Mouse (Mus musculus) splenic B cell, adult 2 months (primary cell): ENCODE data around the gene Zc3hc1.

Experiments used
- DNase-seq: peaks from one replicate; pipeline ENCODE4 v3.0.0-alpha.2; 2011; ENCODE audit warnings: low read depth, low spot score
- H3K27me3 ChIP-seq: 2 replicates; pipeline ENCODE4 v1.6.1; 2012; ENCODE audit warnings: mild to moderate bottlenecking, low read length, moderate library complexity, mixed read lengths; ENCODE audit not compliant: control insufficient read depth, poor library complexity, insufficient read depth, severe bottlenecking
- H3K36me3 ChIP-seq: 2 replicates; pipeline ENCODE4 v1.6.1; 2012; ENCODE audit warnings: mild to moderate bottlenecking, low read length, moderate library complexity, mixed read lengths; ENCODE audit not compliant: control insufficient read depth, poor library complexity, insufficient read depth, severe bottlenecking

Zc3hc1 gene

DNA sequence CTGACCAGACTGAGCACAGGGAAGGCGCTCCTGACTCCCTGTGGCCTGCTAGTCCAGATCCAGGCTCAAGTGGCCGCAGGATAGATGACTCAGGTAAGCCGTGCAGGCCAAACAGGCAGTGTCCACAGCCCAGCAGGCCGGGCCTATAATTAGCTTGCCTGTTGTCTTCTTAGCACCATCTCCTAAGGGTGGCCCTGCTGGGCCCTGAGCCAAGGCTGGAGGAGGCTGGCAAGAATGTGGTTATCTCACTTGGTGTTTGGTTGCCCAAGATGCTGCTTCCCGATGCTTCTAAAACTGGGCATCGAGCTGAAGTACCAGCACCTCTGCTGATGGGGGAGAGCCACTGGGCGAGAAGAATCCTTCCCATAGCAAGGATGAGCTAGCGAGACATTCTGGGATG, 35.1 kb downstream of the Zc3hc1 start:
- DNase-seq = no peak
- no peaks in the 10 kb centered on the region for H3K36me3 ChIP-seq
- no peaks in the 10 kb centered on the region for H3K27me3 ChIP-seq

GRCm38 (mm10) chr6:30354760-30355159, 36.1 kb downstream of the Zc3hc1 start:
- peak; percentile 59 for DNase-seq
- Histone ChIP-seq H3K27me3 (no peaks in the 10 kb centered on the region), H3K36me3 (no peaks in the 10 kb centered on the region)

DNA sequence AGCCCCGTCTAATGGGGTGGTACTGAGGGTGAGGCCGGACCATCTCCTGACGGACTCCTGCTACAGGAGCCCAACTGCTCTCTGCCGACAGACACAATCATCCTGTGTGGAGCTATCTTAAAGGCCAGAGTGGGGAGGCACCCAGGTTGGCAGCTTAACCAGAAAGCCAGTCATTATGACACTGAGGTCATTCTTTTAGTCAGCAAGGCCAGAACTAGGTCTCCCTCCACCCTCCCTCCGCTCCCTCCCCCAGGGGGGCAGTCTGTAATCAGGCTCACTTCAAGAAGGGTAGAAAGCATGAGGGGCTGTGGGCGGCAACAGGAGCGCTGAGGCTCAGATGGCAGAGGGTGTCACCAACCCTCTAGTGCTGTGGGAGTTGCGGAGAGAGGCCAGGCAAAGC, 37.2 kb downstream of the Zc3hc1 start:
- DNase-seq = no peak
- H3K36me3 ChIP-seq = no peaks in the 10 kb centered on the region
- H3K27me3 ChIP-seq = no peaks in the 10 kb centered on the region

- Histone ChIP-seq H3K27me3 (no peaks in the 10 kb centered on the region), H3K36me3 (no peaks in the 10 kb centered on the region)
- DNase-seq = no peak
Observed at GRCm38 (mm10) chr6:30352762-30353161, 38.1 kb downstream of the Zc3hc1 start.

DNA sequence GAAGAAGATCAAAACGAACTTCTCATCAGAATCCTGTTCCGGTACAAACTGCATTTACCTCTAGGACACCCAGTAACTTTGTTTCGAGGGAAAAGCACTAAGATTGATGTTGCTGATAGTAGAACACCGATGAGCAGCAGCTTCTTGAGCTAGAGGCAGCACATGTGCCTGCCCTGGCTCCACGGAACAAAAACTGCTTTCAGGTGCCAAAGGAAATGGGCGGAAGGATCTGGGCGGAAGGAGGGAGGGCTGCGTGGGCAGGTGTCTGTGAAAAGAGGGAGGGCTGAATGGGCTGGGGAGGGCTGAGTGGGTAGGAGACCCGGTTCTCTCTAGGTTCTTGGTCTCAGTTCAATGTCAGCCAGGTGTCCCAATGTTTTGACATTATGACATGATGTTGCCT, 39.5 kb downstream of the Zc3hc1 start:
- no peak for DNase-seq
- Histone ChIP-seq H3K27me3 (no peaks in the 10 kb centered on the region), H3K36me3 (no peaks in the 10 kb centered on the region)

DNA sequence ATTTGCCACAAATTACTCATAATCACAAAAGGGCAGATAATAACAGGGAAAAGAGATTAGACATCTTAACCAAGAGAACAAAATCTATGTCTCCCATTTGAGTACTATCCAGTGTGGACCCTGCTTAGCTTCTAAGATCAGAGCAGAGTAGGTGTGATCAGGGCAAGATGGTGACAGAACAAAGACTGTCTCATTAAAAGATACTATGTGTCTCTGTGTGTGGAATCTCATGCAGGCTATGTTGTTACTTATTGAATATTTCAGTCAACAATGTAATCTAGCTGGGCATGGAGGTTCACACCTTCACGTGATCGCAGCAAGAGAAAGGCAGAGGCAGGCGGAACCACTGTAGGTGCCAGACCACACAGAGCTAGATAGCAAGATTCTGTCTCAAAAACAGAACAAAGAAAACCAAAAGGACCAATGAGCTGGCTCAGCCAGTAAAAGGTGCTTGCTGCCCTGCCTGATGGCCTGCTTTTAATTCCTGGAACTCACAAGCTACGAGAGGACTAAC, 43.5 kb downstream of the Zc3hc1 start:
- DNase-seq = no peak
- Histone ChIP-seq H3K27me3 (no peaks in the 10 kb centered on the region), H3K36me3 (no peaks in the 10 kb centered on the region)

GRCm38 (mm10) chr6:30346737-30347136, 44.1 kb downstream of the Zc3hc1 start:
- DNase-seq = no peak
- Histone ChIP-seq H3K27me3 (no peaks in the 10 kb centered on the region), H3K36me3 (no peaks in the 10 kb centered on the region)

DNA sequence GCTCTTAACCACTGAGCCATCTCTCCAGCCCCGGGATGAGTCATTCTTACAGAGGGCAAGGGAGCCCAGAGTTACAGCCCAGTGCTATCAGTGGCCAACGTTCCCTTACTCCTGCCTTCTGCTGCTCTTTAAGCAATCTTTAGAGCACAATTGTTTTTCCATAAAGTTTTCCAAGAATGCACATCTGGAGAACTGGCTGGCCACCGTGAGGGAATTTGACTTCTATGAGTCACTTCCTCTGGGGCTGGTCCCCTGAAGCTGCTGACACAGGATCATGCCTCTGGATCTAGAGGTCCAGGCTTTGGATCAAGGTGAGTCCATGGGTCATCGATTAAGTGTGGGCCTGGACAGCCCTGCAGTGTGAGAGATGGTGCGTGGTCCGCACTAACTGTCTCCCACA, 46.8 kb downstream of the Zc3hc1 start:
- no peak for DNase-seq
- Histone ChIP-seq H3K27me3 (no peaks in the 10 kb centered on the region), H3K36me3 (no peaks in the 10 kb centered on the region)

GRCm38 (mm10) chr6:30340231-30340873, 50.5 kb downstream of the Zc3hc1 start:
- no peaks in the 10 kb centered on the region for H3K27me3 ChIP-seq
- no peaks in the 10 kb centered on the region for H3K36me3 ChIP-seq
- DNase-seq = no peak

- no peaks in the 10 kb centered on the region for H3K36me3 ChIP-seq
- peak; percentile 75 for DNase-seq
Observed at GRCm38 (mm10) chr6:30336912-30337311, 53.9 kb downstream of the Zc3hc1 start.

DNA sequence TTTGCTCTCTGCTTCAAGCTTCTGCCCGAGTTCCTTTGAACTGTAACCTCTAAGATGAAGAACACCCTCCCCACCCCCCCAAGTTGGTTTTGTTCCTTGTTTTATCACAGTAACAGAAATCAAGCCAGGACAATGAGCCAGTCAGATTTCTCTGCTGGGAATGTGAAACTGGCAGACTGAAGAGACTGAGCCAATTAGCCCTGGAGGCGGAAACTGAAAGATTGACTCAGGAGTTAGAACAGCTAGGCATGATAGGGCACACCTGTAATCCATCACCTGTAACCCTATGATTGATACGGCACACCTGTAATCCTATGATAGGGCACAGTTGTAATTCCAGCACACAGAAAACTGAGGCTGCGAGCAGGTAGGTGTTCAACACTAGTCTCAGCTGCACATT, 58.6 kb downstream of the Zc3hc1 start:
- DNase-seq = no peak
- H3K27me3 ChIP-seq = no peaks in the 10 kb centered on the region

More at GRCm38 (mm10) chr6:30336912-30337311, 53.9 kb downstream of the Zc3hc1 start:
- no peaks in the 10 kb centered on the region for H3K27me3 ChIP-seq

DNA sequence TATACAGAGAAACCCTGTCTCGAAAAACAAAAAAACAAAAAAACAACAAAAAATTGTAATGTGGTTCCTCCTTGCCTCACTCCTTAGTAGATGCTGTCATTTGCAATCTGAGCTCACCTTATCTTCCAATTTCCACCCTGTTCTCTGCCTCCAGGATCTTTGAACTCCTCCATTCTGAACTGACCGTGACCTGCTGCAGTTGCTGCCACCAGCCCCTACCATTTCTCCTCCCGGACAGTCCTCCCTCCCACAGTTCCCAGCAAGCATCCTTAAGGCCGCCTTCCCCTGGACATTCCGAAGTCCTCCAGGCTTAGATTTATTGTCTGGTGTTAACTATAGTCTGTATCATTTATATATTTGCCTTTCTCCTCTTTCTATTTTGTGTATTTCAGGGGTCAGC, 60.1 kb downstream of the Zc3hc1 start:
- Histone ChIP-seq H3K36me3 (no peaks in the 10 kb centered on the region), H3K27me3 (no peaks in the 10 kb centered on the region)
- no peak for DNase-seq

More for the DNA sequence above, 58.6 kb downstream of the Zc3hc1 start:
- no peaks in the 10 kb centered on the region for H3K36me3 ChIP-seq

GRCm38 (mm10) chr6:30325932-30326501, 64.8 kb downstream of the Zc3hc1 start:
- H3K36me3 ChIP-seq = no peaks in the 10 kb centered on the region
- DNase-seq = no peak

GRCm38 (mm10) chr6:30321002-30321401, 69.8 kb downstream of the Zc3hc1 start:
- H3K36me3 ChIP-seq = no peaks in the 10 kb centered on the region
- no peaks in the 10 kb centered on the region for H3K27me3 ChIP-seq
- no peak for DNase-seq

More at GRCm38 (mm10) chr6:30325932-30326501, 64.8 kb downstream of the Zc3hc1 start:
- H3K27me3 ChIP-seq = no peaks in the 10 kb centered on the region

- DNase-seq = no peak
- H3K27me3 ChIP-seq = no peaks in the 10 kb centered on the region
- H3K36me3 ChIP-seq = no peaks in the 10 kb centered on the region
Observed at GRCm38 (mm10) chr6:30319216-30319615, 71.6 kb downstream of the Zc3hc1 start.
